Mouse (Mus musculus) liver (tissue): ENCODE results near the gene Map4k3.

Source experiments
- DNase-seq: peaks from one replicate; pipeline ENCODE4 v3.0.0-alpha.2; 2020; ENCODE audit warnings: mixed read lengths

Gene Map4k3

DNA sequence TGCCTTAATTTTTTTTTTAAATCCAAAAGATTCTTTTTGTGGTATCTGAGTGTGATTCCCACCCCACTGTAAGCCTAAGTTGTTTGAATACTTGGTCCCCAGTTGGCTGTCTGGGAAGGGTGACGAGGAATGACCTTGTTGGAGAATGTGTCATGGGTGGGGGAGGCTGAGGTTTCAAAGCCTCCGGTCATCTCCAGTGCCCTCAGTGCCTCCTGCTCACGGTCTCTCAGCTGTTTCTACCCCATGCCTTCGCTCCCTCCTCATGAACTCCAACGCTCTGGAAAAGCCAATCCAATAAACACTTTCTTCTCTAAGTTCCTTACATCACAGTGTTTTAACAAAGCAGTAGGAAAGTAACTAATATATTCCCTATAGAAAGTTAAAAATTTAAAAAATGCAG, 45.2 kb downstream of the Map4k3 start:
- DNase-seq, result no peak

DNA sequence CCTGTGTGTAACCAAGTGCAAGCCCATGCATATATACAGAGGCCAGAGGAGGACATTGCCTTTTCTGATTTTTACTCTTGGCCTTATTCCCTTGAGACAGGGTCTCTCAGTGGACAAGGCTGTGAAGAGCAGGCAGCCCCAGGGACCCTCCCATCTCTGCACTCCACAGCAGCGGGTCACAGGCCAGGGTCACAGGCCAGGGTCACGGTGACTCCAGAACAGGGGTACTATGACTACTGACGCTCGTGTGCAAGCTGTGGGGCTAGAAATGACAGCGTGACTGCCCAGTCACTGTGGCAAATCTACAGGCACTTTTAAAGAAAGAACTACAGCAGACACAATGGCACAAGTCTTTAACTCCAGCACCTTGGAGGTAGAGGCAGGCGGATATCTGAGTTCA, 50.1 kb downstream of the Map4k3 start:
- no peak for DNase-seq

- DNase-seq, result no peak
Observed at GRCm38 (mm10) chr17:80676859-80677535, 51.3 kb downstream of the Map4k3 start.

- no peak for DNase-seq
Observed at GRCm38 (mm10) chr17:80676211-80676610, 52.1 kb downstream of the Map4k3 start.

GRCm38 (mm10) chr17:80670395-80670794, 57.9 kb downstream of the Map4k3 start:
- no peak for DNase-seq

DNA sequence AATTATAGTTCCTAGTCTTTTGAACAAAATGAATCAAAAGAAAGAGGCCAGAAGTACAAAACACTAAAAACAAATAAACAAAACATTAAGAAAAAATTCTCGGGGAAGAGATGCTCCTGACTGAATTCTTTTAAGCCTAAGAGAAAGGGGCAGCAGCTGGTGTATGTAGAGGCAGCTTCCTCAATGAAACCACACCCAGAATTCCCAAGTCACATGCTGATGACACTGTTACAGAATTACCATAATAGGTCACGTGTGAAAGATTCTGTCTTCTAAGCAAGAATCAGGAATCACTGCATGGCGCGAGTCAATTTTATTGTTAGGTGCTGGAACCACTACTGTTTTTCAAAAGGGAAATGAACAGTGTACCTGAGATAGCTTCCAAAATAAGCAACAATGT, 64.7 kb downstream of the Map4k3 start:
- DNase-seq, result no peak

GRCm38 (mm10) chr17:80662836-80663620, 65.3 kb downstream of the Map4k3 start:
- no peak for DNase-seq

GRCm38 (mm10) chr17:80661896-80662295, 66.4 kb downstream of the Map4k3 start:
- no peak for DNase-seq

DNA sequence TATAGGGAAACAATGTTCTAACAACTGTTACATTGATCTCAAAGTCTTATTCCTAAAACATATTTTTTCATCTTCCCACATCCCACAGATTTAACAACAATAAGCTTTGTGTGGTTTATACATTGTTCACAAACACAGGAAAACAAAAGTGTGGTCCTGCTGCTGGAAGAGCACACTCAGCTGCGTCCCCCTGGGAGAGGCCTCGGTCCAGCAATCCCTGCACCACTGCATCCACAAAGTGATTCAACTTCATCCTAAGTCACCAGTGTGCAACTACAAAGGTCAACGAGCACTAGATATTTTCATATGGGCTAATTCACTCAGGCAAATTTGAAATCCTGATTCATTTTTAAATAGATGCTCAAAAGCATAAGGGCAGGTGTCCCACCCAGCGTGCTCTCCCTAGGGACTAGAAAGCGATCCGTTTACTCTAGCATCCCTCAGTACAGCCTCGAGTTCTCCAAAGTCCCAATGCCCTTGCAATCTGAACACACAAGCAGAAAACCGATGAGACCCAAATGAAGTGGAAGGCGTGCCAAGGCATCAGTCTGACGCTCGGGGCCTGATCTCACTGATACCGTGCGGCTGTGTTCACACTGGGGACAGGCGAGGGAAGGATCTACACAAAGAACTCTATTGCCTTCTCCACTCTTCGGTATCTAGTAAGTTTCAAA, 67.4 kb downstream of the Map4k3 start:
- no peak for DNase-seq

- no peak for DNase-seq
Observed at GRCm38 (mm10) chr17:80660234-80660633, 68.1 kb downstream of the Map4k3 start.

GRCm38 (mm10) chr17:80659821-80660220, 68.5 kb downstream of the Map4k3 start:
- no peak for DNase-seq

- no peak for DNase-seq
Observed at GRCm38 (mm10) chr17:80654323-80654722, 74.0 kb downstream of the Map4k3 start.

- no peak for DNase-seq
Observed at GRCm38 (mm10) chr17:80652740-80653139, 75.5 kb downstream of the Map4k3 start.

GRCm38 (mm10) chr17:80646843-80647242, 81.4 kb downstream of the Map4k3 start:
- DNase-seq, result no peak

DNA sequence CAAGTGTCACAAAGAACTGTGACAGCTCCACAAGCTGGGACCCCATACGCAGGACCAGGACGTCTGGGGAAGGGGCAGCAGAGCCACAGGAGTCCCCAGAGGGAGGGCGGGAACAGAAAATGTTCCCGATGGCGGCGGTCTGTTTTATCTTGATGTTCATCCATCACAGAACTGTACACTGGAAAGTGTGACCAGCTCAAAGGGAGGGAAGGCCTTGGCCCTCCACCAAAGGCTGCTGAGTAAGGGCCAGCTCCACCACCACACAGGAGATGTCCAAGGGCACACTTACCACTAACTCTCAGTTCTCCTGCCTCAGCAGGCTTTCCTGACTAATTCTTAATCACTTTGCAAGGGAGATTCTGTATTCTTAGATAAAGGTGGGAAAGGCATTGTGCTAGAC, 82.2 kb downstream of the Map4k3 start:
- DNase-seq, result no peak

- no peak for DNase-seq
Observed at GRCm38 (mm10) chr17:80645694-80646034, 82.6 kb downstream of the Map4k3 start.

GRCm38 (mm10) chr17:80644983-80645693, 83.1 kb downstream of the Map4k3 start:
- DNase-seq, result no peak

DNA sequence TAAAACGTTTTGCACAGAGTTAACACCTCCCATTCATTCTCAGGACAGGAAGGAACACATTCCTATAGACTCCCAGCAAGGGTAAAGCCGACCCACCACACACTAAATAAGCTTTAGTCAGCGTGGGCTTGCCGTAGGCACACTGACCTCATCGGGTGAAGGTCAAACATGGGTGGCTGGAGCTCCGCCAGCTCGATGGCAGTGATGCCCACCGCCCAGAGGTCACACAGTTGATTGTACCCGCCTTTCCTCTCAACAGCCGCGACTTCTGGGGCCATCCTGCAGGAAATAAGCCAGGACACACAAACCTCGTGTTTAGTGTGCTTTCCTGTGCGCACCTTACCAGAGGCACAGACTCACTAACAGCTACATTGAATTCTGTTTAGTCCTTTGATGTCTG, 83.7 kb downstream of the Map4k3 start:
- no peak for DNase-seq

DNA sequence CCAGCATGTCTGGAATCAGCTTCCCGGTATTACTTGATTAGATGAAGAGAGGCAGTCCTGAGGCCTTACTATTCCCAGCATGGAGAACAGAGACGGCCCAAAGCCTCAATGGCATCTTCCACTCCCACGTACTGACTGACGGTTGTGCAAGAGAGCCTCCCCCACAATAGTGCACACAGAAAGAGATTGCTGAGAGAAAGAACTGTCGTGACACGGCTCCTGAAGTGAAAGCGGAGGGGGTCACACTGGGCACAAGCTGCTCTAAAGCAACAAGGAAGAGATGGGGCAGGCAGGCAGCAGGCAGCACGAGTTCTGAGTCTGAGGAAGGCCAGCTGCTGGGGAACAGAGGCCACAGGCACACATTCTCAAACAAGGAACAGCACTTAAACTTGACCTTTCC, 90.2 kb downstream of the Map4k3 start:
- no peak for DNase-seq

- no peak for DNase-seq
Observed at GRCm38 (mm10) chr17:80635794-80636193, 92.5 kb downstream of the Map4k3 start.

GRCm38 (mm10) chr17:80632846-80633245, 95.4 kb downstream of the Map4k3 start:
- no peak for DNase-seq

- no peak for DNase-seq
Observed at GRCm38 (mm10) chr17:80632354-80632753, 95.9 kb downstream of the Map4k3 start.

DNA sequence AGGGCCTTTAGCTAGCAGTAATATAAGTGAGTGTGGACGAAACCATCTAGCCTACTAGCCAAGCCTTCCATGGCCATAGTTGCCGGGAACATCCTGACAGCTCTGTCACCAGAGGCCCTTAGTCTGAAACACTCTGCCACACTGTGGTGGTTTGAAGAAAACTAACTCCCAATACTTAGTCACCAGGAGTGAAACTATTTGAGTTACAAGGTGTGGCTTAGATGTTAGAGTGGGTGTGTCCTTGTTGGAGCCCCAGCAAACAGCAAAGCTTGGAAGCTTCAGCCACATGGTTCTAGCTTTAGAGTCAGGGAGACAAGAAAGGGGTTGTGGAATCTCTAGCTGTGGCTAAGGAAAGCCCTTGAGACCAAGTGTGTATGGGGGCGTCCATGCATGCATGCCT, 97.3 kb downstream of the Map4k3 start:
- no peak for DNase-seq
